Comparison of ENCODE assay signal across 12 mouse cellular contexts in genomic region chr4:33390660-33391059, GRCm38 (mm10).
DNase-seq lines count a peak whose midpoint lies in the region; ATAC-seq and TF ChIP-seq lines count a peak whose summit lies in the region.
"Had no signal": no experiment of that assay in that cellular context is flagged by ENCODE, and none has a peak within 500 bp of the region (broad histone marks: within the 10 kb centered on the region; RNA-seq: fewer than 3 reads in every experiment).

No protein-coding gene starts in this region.

- H3K27me3 ChIP-seq in forebrain, embryonic 12.5 days = no peaks in the 10 kb centered on the region
- H3K27me3 ChIP-seq in forebrain, embryonic 11.5 days (ENCODE audit: control insufficient read depth, insufficient read depth, low read length) = no peaks in the 10 kb centered on the region
- H3K27me3 ChIP-seq in hindbrain, postnatal 0 days (ENCODE audit: insufficient read depth, low read length) = no peaks in the 10 kb centered on the region

- no peak for DNase-seq in forebrain, embryonic 11.5 days (ENCODE audit: low spot score)
- peak; percentile 10 for DNase-seq in thymus, postnatal 14 days
- DNase-seq in thymus, postnatal 25 days = no peak
- peak; percentile 70 for DNase-seq in hindbrain, postnatal 0 days (ENCODE audit: low spot score)
- peak; percentile 5 for DNase-seq in right cerebral cortex, postnatal 14 days
- DNase-seq in cerebellum, adult 11 months = no peak
- no peak for DNase-seq in heart, adult 9 months (ENCODE audit: low spot score in 2 of 2)
- DNase-seq: cerebellum, postnatal 36 days; kidney, postnatal 10 days; lung, postnatal 36 days; thymus, adult 18-20 months had no signal

- H3K27ac ChIP-seq in forebrain, embryonic 12.5 days = no peak overlapping the region
- no peak overlapping the region for H3K27ac ChIP-seq in forebrain, embryonic 11.5 days (ENCODE audit: low read depth, low read length)
- no peak overlapping the region for H3K27ac ChIP-seq in hindbrain, postnatal 0 days

- H3K4me2 ChIP-seq in forebrain, embryonic 12.5 days = no peak overlapping the region
- no peak overlapping the region for H3K4me2 ChIP-seq in forebrain, embryonic 11.5 days (ENCODE audit: low read depth, low read length, severe bottlenecking)
- H3K4me2 ChIP-seq in hindbrain, postnatal 0 days (ENCODE audit: low read depth, low read length) = no peak overlapping the region

- no peaks in the 10 kb centered on the region; the same call in 1 of the 2 replicates for H3K36me3 ChIP-seq in forebrain, embryonic 12.5 days (replicated peaks)
- H3K36me3 ChIP-seq in forebrain, embryonic 11.5 days (ENCODE audit: control insufficient read depth, insufficient read depth, low read length) = no peaks in the 10 kb centered on the region
- H3K36me3 ChIP-seq in hindbrain, postnatal 0 days (ENCODE audit: insufficient read depth, low read length) = no peaks in the 10 kb centered on the region

- H3K9ac ChIP-seq in forebrain, embryonic 12.5 days = no peak overlapping the region
- no peak overlapping the region for H3K9ac ChIP-seq in forebrain, embryonic 11.5 days (ENCODE audit: low read length)
- H3K9ac ChIP-seq in hindbrain, postnatal 0 days (replicated peaks; ENCODE audit: low read length) = no peak overlapping the region

- no peaks in the 10 kb centered on the region for H3K4me1 ChIP-seq in forebrain, embryonic 12.5 days
- no peaks in the 10 kb centered on the region for H3K4me1 ChIP-seq in forebrain, embryonic 11.5 days (replicated peaks; ENCODE audit: control insufficient read depth, insufficient read depth, low read length)
- H3K4me1 ChIP-seq in hindbrain, postnatal 0 days (ENCODE audit: insufficient read depth, low read length) = no peaks in the 10 kb centered on the region

- TF ChIP-seq CTCF in hindbrain, postnatal 0 days (IDR thresholded peaks at IDR 0.05; ENCODE audit: low read depth) = no peak

- peak; percentile 68; the same call in 1 of the 2 replicates for ATAC-seq in forebrain, embryonic 12.5 days (ENCODE audit: low FRiP score)
- ATAC-seq in forebrain, embryonic 11.5 days (replicated peaks; ENCODE audit: low FRiP score) = no peak
- ATAC-seq in hindbrain, postnatal 0 days = peak; percentile 71; the same call in 1 of the 2 replicates

- no peaks in the 10 kb centered on the region for H3K9me3 ChIP-seq in forebrain, embryonic 12.5 days
- H3K9me3 ChIP-seq in forebrain, embryonic 11.5 days (ENCODE audit: control insufficient read depth, low read length) = no peaks in the 10 kb centered on the region
- no peaks in the 10 kb centered on the region for H3K9me3 ChIP-seq in hindbrain, postnatal 0 days (ENCODE audit: low read length)

- no peak overlapping the region for H3K4me3 ChIP-seq in forebrain, embryonic 12.5 days (replicated peaks)
- no peak overlapping the region for H3K4me3 ChIP-seq in forebrain, embryonic 11.5 days (ENCODE audit: low read depth, low read length)
- no peak overlapping the region for H3K4me3 ChIP-seq in hindbrain, postnatal 0 days (ENCODE audit: low read length)

Comparison
In these comparisons a context has a peak if more than half of its experiments do, and no peak if none do; other contexts are left out.
1. DNase-seq: peak in thymus, postnatal 14 days (single experiment), hindbrain, postnatal 0 days (single experiment) and right cerebral cortex, postnatal 14 days (single experiment); none in forebrain, embryonic 11.5 days (single experiment), thymus, postnatal 25 days (single experiment), cerebellum, adult 11 months (single experiment) and heart, adult 9 months (0 of 2).